Mouse (Mus musculus) midbrain, embryonic 16.5 days (tissue): ENCODE results near the gene Tor4a. TPM values are rescaled to one million over a fixed set of nuclear protein-coding genes. Genes with fewer than 3 reads are reported as not detected.
A peak's percentile ranks its signal among the peaks of the same experiment; 100 is the strongest.

ENCODE experiments used
- ATAC-seq: fragments of 200-750 bp; cut with Nextera tagmentation; 2 replicates; pipeline ENCODE4 v1.8.0; 2017; ENCODE audit warnings: moderate TSS enrichment
- H3K27ac ChIP-seq: fragments of 300-500 bp; sonication (generic); 2 replicates; pipeline ENCODE4 v1.5.1; 2014; ENCODE audit warnings: mild to moderate bottlenecking, low read length, mixed read lengths
- H3K27me3 ChIP-seq: fragments of 300-500 bp; sonication (generic); 2 replicates; pipeline ENCODE4 v1.6.1; 2014; ENCODE audit warnings: low read depth, low read length, mixed read lengths; ENCODE audit not compliant: control insufficient read depth, insufficient read depth
- H3K36me3 ChIP-seq: fragments of 300-500 bp; sonication (generic); 2 replicates; pipeline ENCODE4 v1.6.1; 2014; ENCODE audit warnings: mild to moderate bottlenecking, low read length, moderate library complexity, mixed read lengths; ENCODE audit not compliant: control insufficient read depth, insufficient read depth
- H3K4me1 ChIP-seq: fragments of 300-500 bp; sonication (generic); 2 replicates; pipeline ENCODE4 v1.6.1; 2014; ENCODE audit warnings: mild to moderate bottlenecking, low read length, mixed read lengths; ENCODE audit not compliant: control insufficient read depth, insufficient read depth
- H3K4me2 ChIP-seq: fragments of 300-500 bp; sonication (generic); 2 replicates; pipeline ENCODE4 v1.6.1; 2014; ENCODE audit warnings: mild to moderate bottlenecking, low read length, mixed read lengths
- H3K4me3 ChIP-seq: fragments of 300-500 bp; sonication (generic); 2 replicates; pipeline ENCODE4 v1.5.1; 2014; ENCODE audit warnings: low read depth, mild to moderate bottlenecking, low read length, moderate library complexity, mixed read lengths
- H3K9ac ChIP-seq: fragments of 300-500 bp; sonication (generic); 2 replicates; pipeline ENCODE4 v1.6.1; 2014; ENCODE audit warnings: low read depth, low read length, mixed read lengths
- H3K9me3 ChIP-seq: fragments of 300-500 bp; sonication (generic); replicated peaks from 2 replicates; pipeline ENCODE4 v1.6.1; 2014; ENCODE audit warnings: mild to moderate bottlenecking, low read length, mixed read lengths; ENCODE audit not compliant: control insufficient read depth, poor library complexity, severe bottlenecking
- WGBS: fragments of 180-500 bp; shearing (Covaris S2); extraction: QIAGEN DNeasy Blood & Tissue Kit; methylation state at CpG from one replicate; pipeline ENCODE4 v1.1.7; 2014; 5-methylcytosine and 5-hydroxymethylcytosine counted together
- polyA plus RNA-seq: library from polyadenylated mRNA; unstranded; fragments of >200 nt; fragmentation: Nextera tagmentation; extraction: Ambion mirVana; gene quantifications from 2 replicates; pipeline ENCODE4 v1.2.1, GENCODE M21; 2015

Gene Tor4a
- polyA plus RNA-seq, 1 experiment from 2014 or later, result 1.2 TPM

DNA sequence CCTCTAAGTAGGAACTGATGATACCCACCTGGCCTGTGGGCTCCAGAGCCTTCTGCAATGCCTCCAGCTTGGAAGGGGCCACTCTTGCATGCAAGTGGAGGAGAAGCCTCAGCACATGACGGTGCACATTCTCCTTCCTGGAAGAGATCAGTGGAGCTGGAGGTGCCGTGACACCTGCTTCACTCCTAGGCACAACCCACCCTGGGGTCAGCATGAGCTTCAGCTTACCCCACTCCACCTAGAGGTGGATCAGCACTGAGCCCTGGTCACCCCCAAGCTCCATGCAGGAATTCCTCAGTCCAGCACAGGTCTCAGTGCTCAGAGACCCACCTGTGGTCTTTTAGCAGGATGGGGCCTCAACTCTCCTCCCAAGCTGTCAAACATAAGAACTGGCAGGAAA, 3.9 kb upstream of the Tor4a start:
- no peak overlapping the region for H3K9ac ChIP-seq
- no peak overlapping the region for H3K4me3 ChIP-seq
- no peak for ATAC-seq
- H3K27ac ChIP-seq, result no peak overlapping the region
- peaks cover 13% of the 10 kb centered on the region for H3K27me3 ChIP-seq
- H3K36me3 ChIP-seq, result peaks cover 31% of the 10 kb centered on the region
- H3K9me3 ChIP-seq, result no peaks in the 10 kb centered on the region
- no peak overlapping the region for H3K4me2 ChIP-seq
- H3K4me1 ChIP-seq, result no peaks in the 10 kb centered on the region
- WGBS, result 93% methylated on average over 2 of the region's 2 CpGs

DNA sequence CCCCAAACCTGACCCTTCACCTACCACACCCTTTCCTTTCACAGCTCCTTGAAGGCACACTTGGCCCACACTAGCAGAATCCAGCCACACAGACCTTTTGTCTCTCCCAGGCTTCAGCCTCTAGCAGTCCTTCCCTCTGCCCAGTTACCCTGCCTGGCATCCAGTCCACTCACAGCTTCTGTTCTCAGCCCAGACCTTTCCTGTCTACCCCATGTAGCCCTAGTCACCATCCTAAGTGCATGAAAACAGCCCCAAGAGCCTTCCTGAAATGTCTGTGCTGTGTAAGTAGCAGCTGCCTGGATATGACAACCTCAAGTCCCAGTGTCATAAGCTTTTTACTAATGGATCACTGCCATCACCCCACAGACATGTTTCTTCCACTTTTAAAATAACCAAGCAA, 1.3 kb upstream of the Tor4a start:
- Histone ChIP-seq H3K27ac (no peak overlapping the region), H3K4me3 (no peak overlapping the region), H3K27me3 (peaks cover 21% of the 10 kb centered on the region), H3K36me3 (peaks cover 22% of the 10 kb centered on the region), H3K9ac (no peak overlapping the region), H3K9me3 (no peaks in the 10 kb centered on the region), H3K4me2 (no peak overlapping the region), H3K4me1 (no peaks in the 10 kb centered on the region; the same call in 1 of the 2 replicates)
- no peak for ATAC-seq

- Histone ChIP-seq H3K9ac (no peak overlapping the region), H3K36me3 (peaks cover 17% of the 10 kb centered on the region), H3K9me3 (no peaks in the 10 kb centered on the region), H3K4me1 (no peaks in the 10 kb centered on the region; the same call in 1 of the 2 replicates), H3K27ac (no peak overlapping the region), H3K27me3 (peaks cover 21% of the 10 kb centered on the region), H3K4me3 (no peak overlapping the region), H3K4me2 (no peak overlapping the region)
- ATAC-seq, result no peak
- 19% methylated on average over 2 of the region's 2 CpGs for WGBS
Observed at GRCm38 (mm10) chr2:25197191-25197590, 505 bp upstream of the Tor4a start.

- WGBS, result 23% methylated on average over 55 of the region's 55 CpGs
- Histone ChIP-seq H3K4me3 (no peak overlapping the region), H3K9me3 (no peaks in the 10 kb centered on the region), H3K9ac (no peak overlapping the region), H3K36me3 (peaks cover 9% of the 10 kb centered on the region; the same call in 1 of the 2 replicates), H3K4me2 (no peak overlapping the region), H3K27ac (no peak overlapping the region), H3K27me3 (peaks cover 21% of the 10 kb centered on the region), H3K4me1 (no peaks in the 10 kb centered on the region; the same call in 1 of the 2 replicates)
- no peak for ATAC-seq
Observed at GRCm38 (mm10) chr2:25195211-25196156, 1.2 kb downstream of the Tor4a start.

- H3K4me3 ChIP-seq, result no peak overlapping the region
Observed at GRCm38 (mm10) chr2:25194486-25195171, 2.1 kb downstream of the Tor4a start.

DNA sequence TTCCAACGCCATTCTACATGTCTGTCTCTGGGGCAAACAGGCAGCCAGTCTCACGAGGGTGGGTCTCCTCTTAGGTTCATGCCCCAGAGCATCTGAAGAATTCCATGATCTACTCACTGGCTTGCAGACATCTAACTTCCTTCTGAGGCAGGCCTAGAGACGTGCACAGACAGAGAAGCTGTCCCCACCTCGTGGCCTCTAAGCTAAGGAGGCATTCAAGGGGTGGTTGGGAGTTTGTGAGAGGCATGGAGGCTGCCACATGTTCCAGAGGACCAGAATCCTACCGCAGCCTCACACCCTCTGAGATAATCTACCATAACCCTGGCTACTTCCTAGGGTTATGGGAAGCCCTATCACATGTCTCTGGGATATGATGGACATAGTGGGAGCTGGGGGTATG, 2.7 kb downstream of the Tor4a start:
- no peaks in the 10 kb centered on the region for H3K36me3 ChIP-seq
- H3K27me3 ChIP-seq, result peaks cover 21% of the 10 kb centered on the region
- no peak for ATAC-seq
- no peak overlapping the region for H3K4me2 ChIP-seq
- H3K4me3 ChIP-seq, result no peak overlapping the region
- no peak overlapping the region for H3K9ac ChIP-seq
- H3K27ac ChIP-seq, result no peak overlapping the region
- WGBS, result 88% methylated on average over 5 of the region's 5 CpGs
- no peaks in the 10 kb centered on the region for H3K9me3 ChIP-seq
- no peaks in the 10 kb centered on the region; the same call in 1 of the 2 replicates for H3K4me1 ChIP-seq

More at GRCm38 (mm10) chr2:25194486-25195171, 2.1 kb downstream of the Tor4a start:
- H3K9me3 ChIP-seq, result no peaks in the 10 kb centered on the region
- WGBS, result 85% methylated on average over 17 of the region's 17 CpGs
- H3K27me3 ChIP-seq, result peaks cover 21% of the 10 kb centered on the region
- H3K4me1 ChIP-seq, result no peaks in the 10 kb centered on the region; the same call in 1 of the 2 replicates
- no peak overlapping the region for H3K9ac ChIP-seq
- 0 out of 2 replicates have a peak, but pooled peaks cover under 1% of the 10 kb centered on the region for H3K36me3 ChIP-seq
- ATAC-seq, result no peak
- H3K27ac ChIP-seq, result no peak overlapping the region
- H3K4me2 ChIP-seq, result no peak overlapping the region

- H3K9me3 ChIP-seq, result no peaks in the 10 kb centered on the region
- no peak overlapping the region for H3K4me2 ChIP-seq
- H3K36me3 ChIP-seq, result no peaks in the 10 kb centered on the region
- WGBS, result 3% methylated on average over 6 of the region's 6 CpGs
- H3K27ac ChIP-seq, result no peak overlapping the region
- no peaks in the 10 kb centered on the region; the same call in 1 of the 2 replicates for H3K4me1 ChIP-seq
- peaks cover 21% of the 10 kb centered on the region for H3K27me3 ChIP-seq
- H3K9ac ChIP-seq, result no peak overlapping the region
- no peak overlapping the region for H3K4me3 ChIP-seq
- peak; percentile 79 for ATAC-seq
Observed at GRCm38 (mm10) chr2:25193330-25193770, 3.3 kb downstream of the Tor4a start.

DNA sequence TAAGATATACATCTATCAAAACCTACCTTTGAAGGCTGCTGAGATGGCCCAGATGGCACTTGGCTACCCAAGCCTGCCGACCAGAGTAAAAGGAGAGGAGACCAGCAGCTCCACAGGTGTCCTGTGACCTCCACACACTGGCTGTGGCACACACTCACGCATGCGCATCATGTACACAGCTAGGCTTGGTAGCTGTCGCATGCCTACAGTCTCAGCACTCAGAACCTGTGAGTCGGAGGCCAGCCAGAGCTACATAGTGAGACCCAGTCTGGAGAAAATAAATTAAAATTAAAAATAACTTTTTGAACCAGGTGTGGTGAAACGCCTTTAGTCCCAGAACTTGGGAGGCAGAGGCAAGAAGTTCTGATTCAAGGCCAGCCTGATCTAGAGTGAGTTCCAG, 8.8 kb downstream of the Tor4a start:
- Histone ChIP-seq H3K4me1 (peaks cover 13% of the 10 kb centered on the region), H3K4me3 (no peak overlapping the region), H3K9ac (no peak overlapping the region), H3K36me3 (no peaks in the 10 kb centered on the region), H3K9me3 (no peaks in the 10 kb centered on the region), H3K27me3 (no peaks in the 10 kb centered on the region), H3K27ac (no peak overlapping the region), H3K4me2 (no peak overlapping the region)
- 81% methylated on average over 6 of the region's 6 CpGs for WGBS
- ATAC-seq, result no peak

DNA sequence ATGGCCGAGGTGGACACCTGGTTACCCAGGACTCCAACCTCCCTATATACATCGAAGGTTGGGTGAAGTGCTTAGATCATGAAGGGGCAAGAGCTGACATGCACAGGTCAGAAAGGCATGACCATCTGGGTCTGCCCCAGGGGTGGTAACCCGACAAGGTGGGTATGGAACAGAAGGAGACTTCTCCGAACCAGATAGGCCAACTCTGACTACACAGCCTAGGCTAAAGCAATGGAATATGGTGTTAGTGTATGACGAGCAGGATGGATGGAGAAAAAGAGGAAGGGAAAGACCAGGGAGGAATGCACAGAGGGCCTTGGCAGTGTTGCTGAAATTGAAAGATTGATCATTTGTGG, 10.1 kb downstream of the Tor4a start:
- H3K27me3 ChIP-seq, result no peaks in the 10 kb centered on the region
- peak overlapping the region; percentile 74; the same call in 1 of the 2 replicates for H3K9ac ChIP-seq
- 25% methylated on average over 5 of the region's 5 CpGs for WGBS
- peak overlapping the region; percentile 76 for H3K4me2 ChIP-seq
- no peaks in the 10 kb centered on the region for H3K9me3 ChIP-seq
- H3K27ac ChIP-seq, result no peak overlapping the region; the same call in 1 of the 2 replicates
- H3K4me1 ChIP-seq, result peaks cover 18% of the 10 kb centered on the region
- H3K36me3 ChIP-seq, result no peaks in the 10 kb centered on the region
- no peak for ATAC-seq
- H3K4me3 ChIP-seq, result peak overlapping the region; percentile 46
